Mouse (Mus musculus) neural tube, embryonic 14.5 days (tissue): ENCODE results near the gene Tgfbr3. TPM values are rescaled to one million over a fixed set of nuclear protein-coding genes. Genes with fewer than 3 reads are reported as not detected.

Source experiments
- ATAC-seq: fragments of 200-750 bp; cut with Nextera tagmentation; 2 replicates; pipeline ENCODE4 v1.8.0; 2017; ENCODE audit warnings: low read depth, mild to moderate bottlenecking, moderate TSS enrichment, moderate library complexity
- H3K27ac ChIP-seq: fragments of 300-500 bp; sonication (generic); 2 replicates; pipeline ENCODE4 v1.5.1; 2014; ENCODE audit warnings: low read depth, mild to moderate bottlenecking, control low read depth, low read length, moderate library complexity, mixed read lengths
- H3K27me3 ChIP-seq: fragments of 300-500 bp; sonication (generic); 2 replicates; pipeline ENCODE4 v1.6.1; 2014; ENCODE audit warnings: low read length; ENCODE audit not compliant: control insufficient read depth, insufficient read depth
- H3K36me3 ChIP-seq: fragments of 300-500 bp; sonication (generic); 2 replicates; pipeline ENCODE4 v1.6.1; 2014; ENCODE audit warnings: low read length, mixed read lengths; ENCODE audit not compliant: control insufficient read depth, insufficient read depth
- H3K4me1 ChIP-seq: fragments of 300-500 bp; sonication (generic); 2 replicates; pipeline ENCODE4 v1.6.1; 2014; ENCODE audit warnings: low read length; ENCODE audit not compliant: control insufficient read depth, insufficient read depth
- H3K4me2 ChIP-seq: fragments of 300-500 bp; sonication (generic); 2 replicates; pipeline ENCODE4 v1.6.1; 2014; ENCODE audit warnings: mild to moderate bottlenecking, low read depth, low read length, control low read depth
- H3K4me3 ChIP-seq: fragments of 300-500 bp; sonication (generic); 2 replicates; pipeline ENCODE4 v1.5.1; 2014; ENCODE audit warnings: low read depth, low read length, control low read depth, mixed read lengths
- H3K9ac ChIP-seq: fragments of 300-500 bp; sonication (generic); replicated peaks from 2 replicates; pipeline ENCODE4 v1.6.1; 2014; ENCODE audit warnings: low read depth, mild to moderate bottlenecking, control low read depth, low read length, mixed read lengths
- H3K9me3 ChIP-seq: fragments of 300-500 bp; sonication (generic); 2 replicates; pipeline ENCODE4 v1.6.1; 2016; ENCODE audit warnings: low read length; ENCODE audit not compliant: control insufficient read depth
- WGBS: fragments of 180-500 bp; shearing (Covaris S2); extraction: QIAGEN DNeasy Blood & Tissue Kit; methylation state at CpG from one replicate; pipeline ENCODE4 v1.1.7; 2014; 5-methylcytosine and 5-hydroxymethylcytosine counted together
- polyA plus RNA-seq: library from polyadenylated mRNA; unstranded; fragments of >200 nt; fragmentation: Nextera tagmentation; extraction: Ambion mirVana; gene quantifications from 2 replicates; pipeline ENCODE4 v1.2.1, GENCODE M21; 2014

The Tgfbr3 gene
- polyA plus RNA-seq, 1 experiment from 2014 or later = 2.6 TPM

DNA sequence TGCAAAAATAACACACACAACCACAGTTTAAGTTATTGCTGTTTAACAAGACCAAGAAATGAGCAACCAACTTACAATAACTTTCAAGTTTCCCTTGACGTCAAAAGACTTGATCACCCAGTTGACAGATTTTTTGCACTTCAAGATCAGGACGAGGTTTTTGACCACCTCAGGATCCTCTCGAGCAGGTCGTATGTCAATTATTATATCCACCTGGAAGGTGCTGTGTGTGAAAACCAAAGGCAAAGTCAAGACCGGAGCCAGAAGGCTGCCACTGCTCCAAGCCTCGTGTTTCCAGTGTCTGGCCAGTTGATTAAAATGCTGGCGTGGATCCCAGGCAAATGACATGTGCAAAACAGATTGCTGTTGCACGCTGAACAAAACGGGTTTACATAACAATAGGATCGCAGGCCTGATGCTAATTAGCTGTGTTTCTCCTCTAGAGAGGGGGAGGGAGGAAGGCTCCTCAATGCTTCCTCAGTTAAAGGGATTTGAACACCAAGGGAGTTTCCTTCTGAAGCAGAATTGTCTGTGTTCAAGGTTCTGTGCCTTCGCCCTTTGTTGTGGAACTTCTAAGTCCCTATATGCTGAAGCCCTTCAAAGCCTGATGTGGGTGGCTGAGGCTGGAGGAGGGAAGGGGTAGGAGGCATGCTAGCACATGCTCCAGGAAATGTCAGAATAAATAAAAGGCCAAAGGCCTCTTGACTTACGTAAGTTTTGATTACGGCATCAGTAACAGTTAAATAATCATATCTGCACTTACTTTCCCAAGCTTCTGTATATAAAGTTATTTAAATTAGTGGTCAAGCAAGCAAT is 141.3 kb downstream of the Tgfbr3 start:
- Histone ChIP-seq H3K9ac (no peak overlapping the region), H3K9me3 (no peaks in the 10 kb centered on the region), H3K4me3 (no peak overlapping the region), H3K4me2 (no peak overlapping the region), H3K27me3 (no peaks in the 10 kb centered on the region), H3K4me1 (peaks cover 5% of the 10 kb centered on the region; the same call in 1 of the 2 replicates), H3K36me3 (no peaks in the 10 kb centered on the region), H3K27ac (no peak overlapping the region)
- ATAC-seq = peak; percentile 68; the same call in 1 of the 2 replicates
- WGBS = 30% methylated on average over 13 of the region's 13 CpGs

DNA sequence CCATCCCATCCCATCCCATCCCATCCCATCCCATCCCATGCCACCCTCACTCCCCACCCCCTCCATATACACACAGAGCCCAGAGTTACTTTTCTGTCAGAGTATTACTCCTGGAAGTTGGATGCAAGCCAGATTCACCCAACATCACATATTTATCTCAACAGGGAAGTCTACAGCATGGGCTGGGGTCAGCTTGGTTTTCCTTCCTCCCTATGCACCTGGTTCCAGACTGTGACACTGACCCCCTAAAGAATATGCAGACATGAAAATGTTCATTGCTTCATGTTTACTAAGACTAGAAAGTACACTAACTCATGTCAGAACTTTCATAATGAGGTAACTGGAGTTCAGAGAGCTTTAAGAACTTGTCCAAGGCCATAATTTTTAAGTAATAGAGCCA is 142.0 kb downstream of the Tgfbr3 start:
- H3K36me3 ChIP-seq = no peaks in the 10 kb centered on the region
- H3K9me3 ChIP-seq = no peaks in the 10 kb centered on the region
- no peaks in the 10 kb centered on the region for H3K27me3 ChIP-seq
- H3K9ac ChIP-seq = no peak overlapping the region
- H3K4me3 ChIP-seq = no peak overlapping the region
- no peak overlapping the region for H3K27ac ChIP-seq
- no peak overlapping the region for H3K4me2 ChIP-seq
- no peak for ATAC-seq
- H3K4me1 ChIP-seq = peaks cover 5% of the 10 kb centered on the region; the same call in 1 of the 2 replicates

DNA sequence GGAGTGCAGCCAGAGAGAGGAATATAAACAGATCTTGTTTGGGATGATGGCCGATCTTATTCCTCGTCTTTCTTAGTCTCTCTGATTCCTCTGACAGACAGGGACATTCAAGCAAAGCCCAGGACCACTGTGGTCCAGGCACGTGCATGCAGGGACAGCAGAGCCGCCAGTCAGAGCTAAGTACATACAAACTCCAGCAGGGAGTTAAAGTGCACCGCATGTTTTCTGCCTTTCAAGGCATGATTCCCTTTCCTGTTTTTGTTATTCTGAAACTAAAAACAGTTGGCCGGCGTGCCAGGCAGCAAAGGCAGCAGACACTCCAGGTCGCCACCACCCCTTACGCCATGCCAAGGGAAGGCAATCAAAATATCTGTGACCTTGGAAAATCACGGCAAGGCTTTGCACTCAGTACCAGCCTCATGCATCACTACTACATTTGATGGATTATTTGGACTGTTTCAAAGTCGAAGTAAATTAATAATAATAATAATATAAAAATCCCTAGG is 143.3 kb downstream of the Tgfbr3 start:
- WGBS = 74% methylated on average over 11 of the region's 11 CpGs
- ATAC-seq = no peak

DNA sequence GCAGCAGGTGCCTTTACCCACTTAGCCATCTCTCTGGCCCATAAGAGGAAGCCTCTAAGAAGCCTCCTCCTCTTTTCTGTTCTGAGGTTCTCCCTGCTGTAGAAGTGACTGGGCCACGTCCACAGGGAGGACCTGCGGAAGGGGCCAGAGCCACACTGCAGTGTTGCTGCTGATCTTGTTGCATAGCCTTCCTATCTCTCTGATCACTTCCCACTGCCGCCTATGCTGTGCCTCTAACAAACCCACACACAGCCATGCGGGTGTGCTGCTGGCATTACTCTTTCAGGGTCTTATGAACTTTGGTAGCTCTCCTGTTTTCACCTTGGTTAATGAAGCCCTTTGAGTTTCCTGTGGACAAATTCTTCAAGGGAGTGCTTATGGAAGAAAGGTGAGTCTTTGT is 144.3 kb downstream of the Tgfbr3 start:
- Histone ChIP-seq H3K9me3 (no peaks in the 10 kb centered on the region), H3K27ac (no peak overlapping the region), H3K9ac (no peak overlapping the region), H3K4me3 (no peak overlapping the region), H3K4me1 (no peaks in the 10 kb centered on the region), H3K36me3 (no peaks in the 10 kb centered on the region), H3K27me3 (no peaks in the 10 kb centered on the region), H3K4me2 (no peak overlapping the region)
- 88% methylated on average over 4 of the region's 4 CpGs for WGBS
- ATAC-seq = no peak

More for the DNA sequence above, 143.3 kb downstream of the Tgfbr3 start:
- Histone ChIP-seq H3K4me3 (no peak overlapping the region), H3K27ac (no peak overlapping the region), H3K4me2 (no peak overlapping the region), H3K4me1 (no peaks in the 10 kb centered on the region), H3K27me3 (no peaks in the 10 kb centered on the region), H3K36me3 (no peaks in the 10 kb centered on the region), H3K9ac (no peak overlapping the region), H3K9me3 (no peaks in the 10 kb centered on the region)

DNA sequence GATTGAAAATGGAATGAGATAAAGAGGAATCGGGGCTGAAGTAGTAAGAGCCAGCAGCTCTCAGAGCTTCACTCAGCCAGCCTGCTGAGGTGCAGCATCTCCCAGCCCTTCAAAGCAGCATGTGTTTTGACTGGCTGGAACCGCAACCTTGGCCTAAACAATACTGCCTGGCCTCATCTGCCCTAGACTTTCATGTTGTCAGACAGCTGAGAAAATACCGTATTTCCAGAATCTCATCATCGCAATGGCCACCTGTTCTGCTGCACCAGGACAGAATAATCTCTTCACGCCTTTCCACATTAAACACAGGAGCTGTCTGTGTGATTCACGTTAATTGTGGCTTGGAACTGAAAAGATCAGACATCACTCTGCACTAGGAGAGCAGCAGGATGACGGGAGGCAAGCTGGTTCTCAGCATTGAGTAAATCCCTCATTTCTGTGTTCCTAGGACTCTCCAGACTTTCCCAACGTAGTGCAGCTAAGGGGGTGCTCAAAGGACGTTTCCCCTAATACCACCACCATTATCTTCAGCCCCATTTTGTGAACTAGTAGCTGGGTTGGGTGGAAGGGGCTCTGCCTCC is 145.1 kb downstream of the Tgfbr3 start:
- Histone ChIP-seq H3K4me3 (no peak overlapping the region), H3K27me3 (no peaks in the 10 kb centered on the region), H3K9me3 (no peaks in the 10 kb centered on the region), H3K27ac (no peak overlapping the region), H3K4me1 (no peaks in the 10 kb centered on the region), H3K9ac (no peak overlapping the region), H3K36me3 (no peaks in the 10 kb centered on the region), H3K4me2 (no peak overlapping the region)
- WGBS = 27% methylated on average over 9 of the region's 9 CpGs
- no peak for ATAC-seq

DNA sequence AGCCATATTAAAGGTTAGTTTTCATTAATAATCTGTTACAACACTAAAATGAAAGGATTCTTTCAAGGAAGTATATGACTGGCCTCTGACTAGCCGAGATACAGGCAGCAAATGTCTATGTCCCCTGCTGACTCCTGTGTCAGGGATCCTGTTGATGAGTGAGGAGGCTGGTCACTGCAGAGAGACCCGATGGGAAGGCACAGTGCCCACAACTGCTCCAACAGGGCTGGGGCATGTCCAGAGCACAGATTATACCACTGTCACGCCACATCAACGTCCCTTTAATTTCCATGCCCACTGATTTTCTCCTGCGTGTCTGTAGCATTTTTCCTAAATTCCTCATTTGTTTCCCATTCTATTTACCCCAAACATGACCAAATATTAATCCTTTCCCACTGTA is 146.0 kb downstream of the Tgfbr3 start:
- Histone ChIP-seq H3K27me3 (no peaks in the 10 kb centered on the region), H3K4me1 (no peaks in the 10 kb centered on the region), H3K9me3 (no peaks in the 10 kb centered on the region), H3K36me3 (no peaks in the 10 kb centered on the region), H3K4me3 (no peak overlapping the region), H3K4me2 (no peak overlapping the region), H3K27ac (no peak overlapping the region), H3K9ac (no peak overlapping the region)
- no peak for ATAC-seq
- 83% methylated on average over 5 of the region's 5 CpGs for WGBS

DNA sequence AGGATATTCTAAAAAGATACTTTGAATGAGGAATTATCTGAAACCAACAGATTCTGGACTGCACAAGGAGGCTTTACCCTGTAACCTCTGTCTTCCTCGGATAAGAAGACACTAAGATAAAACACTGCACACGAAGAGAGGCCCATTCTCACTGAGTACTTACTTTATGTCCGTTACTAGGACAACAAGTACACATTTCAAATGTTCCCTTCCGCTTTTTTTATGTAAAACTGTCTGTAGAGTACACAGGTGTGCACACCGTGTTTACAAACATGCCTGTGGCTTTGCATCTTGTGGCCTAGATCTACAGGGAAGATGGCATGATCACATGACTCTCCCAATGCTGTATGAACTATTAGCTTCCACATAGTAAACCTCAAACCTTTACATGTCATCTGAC is 146.6 kb downstream of the Tgfbr3 start:
- H3K27me3 ChIP-seq = no peaks in the 10 kb centered on the region
- no peak for ATAC-seq
- WGBS = 88% methylated on average over 5 of the region's 5 CpGs
- no peaks in the 10 kb centered on the region for H3K36me3 ChIP-seq
- H3K9ac ChIP-seq = no peak overlapping the region
- no peaks in the 10 kb centered on the region for H3K4me1 ChIP-seq
- no peaks in the 10 kb centered on the region for H3K9me3 ChIP-seq
- no peak overlapping the region for H3K4me3 ChIP-seq
- H3K27ac ChIP-seq = no peak overlapping the region
- H3K4me2 ChIP-seq = no peak overlapping the region

DNA sequence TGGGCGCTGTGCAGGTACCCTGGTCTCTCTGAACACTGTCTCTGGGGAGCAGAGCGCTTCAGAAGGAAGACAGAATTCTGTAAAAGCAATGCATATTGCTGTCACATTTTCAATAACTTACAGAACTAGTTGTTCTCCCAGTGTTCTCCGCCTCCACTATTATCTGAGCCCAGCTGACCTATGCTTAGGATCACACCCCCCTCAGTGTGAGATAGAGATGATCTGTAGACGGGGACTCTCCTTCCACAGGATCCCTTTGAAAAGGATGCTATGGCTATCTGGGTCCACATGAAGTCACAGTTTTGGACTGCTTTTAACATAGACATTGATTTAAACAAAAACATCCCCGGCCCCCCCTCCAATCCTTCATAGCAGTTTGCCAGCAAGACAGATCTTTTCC is 148.1 kb downstream of the Tgfbr3 start:
- Histone ChIP-seq H3K9ac (no peak overlapping the region), H3K4me3 (no peak overlapping the region), H3K4me2 (no peak overlapping the region), H3K27ac (no peak overlapping the region), H3K36me3 (no peaks in the 10 kb centered on the region), H3K9me3 (no peaks in the 10 kb centered on the region), H3K27me3 (no peaks in the 10 kb centered on the region), H3K4me1 (no peaks in the 10 kb centered on the region)
- WGBS = 95% methylated on average over 5 of the region's 5 CpGs
- no peak for ATAC-seq
